Mouse (Mus musculus): ENCODE data around the gene Nsrp1. TPM values are rescaled to one million over a fixed set of nuclear protein-coding genes. Genes with fewer than 3 reads are reported as not detected.
"Not testable (repeated sequence)": the region's sequence is repeated elsewhere in the genome, so short reads cannot be mapped to it uniquely, and the experiment has no call there.

The Nsrp1 gene
- 10 to 100 TPM; 15.0 to 20.8 (median 19.8) TPM for total RNA-seq (2022)

DNA sequence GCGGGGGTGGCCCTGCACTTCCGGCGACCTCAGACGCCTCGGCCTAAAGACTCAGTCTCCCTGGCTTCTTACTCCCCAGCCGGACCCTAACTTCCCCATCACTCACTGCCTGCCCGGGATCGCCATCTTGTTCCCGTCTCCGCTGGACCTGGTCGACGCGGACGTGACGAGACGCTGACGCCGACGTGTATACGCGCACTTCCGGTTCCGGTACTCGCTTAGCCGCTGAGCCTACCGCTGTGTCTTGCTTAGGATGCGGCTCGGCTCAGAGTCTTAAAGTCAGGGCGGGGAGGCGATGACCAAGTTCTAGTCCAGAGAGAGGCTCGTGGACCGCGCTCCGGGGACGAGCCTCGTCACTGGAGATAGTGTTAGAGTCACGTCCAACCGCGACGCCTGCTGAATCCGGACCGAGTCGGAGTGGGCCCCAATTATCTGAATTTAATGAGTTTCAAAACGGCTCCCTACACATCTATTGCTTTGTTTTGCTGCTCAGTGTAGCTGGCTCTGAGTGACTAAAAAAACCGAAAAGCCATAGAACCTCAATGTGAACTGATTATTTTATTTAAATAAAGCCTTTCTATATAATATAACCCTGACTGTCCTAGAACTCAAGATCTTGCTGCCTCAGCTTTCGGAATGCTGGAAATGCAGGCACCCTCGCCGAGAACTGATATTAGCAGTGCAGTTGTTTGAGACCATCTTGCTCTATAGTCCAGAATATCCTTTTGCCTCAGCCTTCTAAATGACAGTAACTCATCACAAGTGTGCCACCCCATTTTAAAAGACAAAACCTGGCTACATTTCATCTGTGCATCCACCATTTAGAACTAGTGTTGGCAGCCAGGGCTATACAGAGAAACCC lies at the start of gene Nsrp1:
Nsrp1 (minus strand) TSS at position 163 of the 862 bp plus-strand sequence.
- DNase-seq (ENCODE audit: low spot score in 2 of 2) = peak; percentile 91 to 92

- no peak for DNase-seq (ENCODE audit: low spot score in 2 of 2)
Measured at GRCm38 (mm10) chr11:77111141-77111540, 32.9 kb upstream of the Nsrp1 start.

- no peak for DNase-seq (ENCODE audit: low spot score in 2 of 2)
Measured at GRCm38 (mm10) chr11:77108442-77108841, 30.2 kb upstream of the Nsrp1 start.

- not testable (repeated sequence) for DNase-seq (ENCODE audit: low spot score in 2 of 2)
Measured at GRCm38 (mm10) chr11:77107872-77108271, 29.6 kb upstream of the Nsrp1 start.

DNA sequence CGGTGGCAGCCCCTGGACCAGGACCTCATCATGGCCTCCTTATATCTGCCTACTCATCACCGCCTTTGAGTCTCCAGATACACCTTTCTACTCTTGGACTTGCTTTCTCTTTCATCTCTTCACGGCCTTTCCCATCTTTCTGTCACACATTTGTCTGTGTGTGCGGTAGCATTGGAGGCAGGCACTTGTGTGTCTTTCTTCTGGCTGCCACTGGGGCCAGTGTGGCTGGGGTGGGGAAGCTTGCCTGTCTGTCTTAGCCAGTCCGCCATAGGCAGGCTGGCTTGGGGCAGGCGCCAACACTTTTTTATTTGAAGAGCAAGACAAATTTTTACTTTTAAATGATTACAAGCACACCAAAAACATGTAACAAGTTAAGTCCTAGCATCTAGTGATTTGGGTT lies 28.7 kb upstream of the Nsrp1 start:
- DNase-seq (ENCODE audit: low spot score in 2 of 2) = no peak

- DNase-seq (ENCODE audit: low spot score in 2 of 2) = peak; percentile 34 to 84
Measured at GRCm38 (mm10) chr11:77100137-77100937, 22.1 kb upstream of the Nsrp1 start.

DNA sequence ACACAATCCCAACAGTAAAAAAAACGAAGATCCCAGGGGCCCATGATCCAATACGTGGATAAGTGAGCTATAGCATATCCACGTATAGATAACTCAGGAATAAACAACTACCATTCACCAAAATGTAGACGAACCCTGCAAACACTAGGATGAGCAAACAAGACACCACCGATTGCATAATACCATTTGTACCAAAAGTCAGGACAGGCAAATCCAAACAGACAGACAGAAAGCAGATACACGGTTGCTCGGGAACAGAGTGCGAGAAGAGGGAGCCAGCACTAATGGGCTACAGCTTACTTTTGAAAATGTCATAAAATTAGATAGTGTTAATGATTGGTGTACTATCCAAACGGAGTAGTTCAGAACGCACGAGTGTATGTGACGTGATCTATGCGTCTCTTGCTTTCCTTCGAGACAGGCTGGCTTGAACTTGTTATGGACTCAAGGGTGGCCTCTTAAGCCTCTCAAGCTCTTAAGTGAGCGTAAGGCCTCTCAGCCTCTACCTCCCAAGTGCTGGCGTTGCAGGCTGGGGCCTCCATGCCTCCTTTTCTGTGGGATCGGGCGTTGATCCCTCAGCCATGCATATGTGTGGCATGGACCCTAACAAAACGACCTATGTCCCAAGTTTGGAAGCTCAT lies 20.2 kb upstream of the Nsrp1 start:
- DNase-seq (ENCODE audit: low spot score in 2 of 2) = no peak

- no peak for DNase-seq (ENCODE audit: low spot score in 2 of 2)
Measured at GRCm38 (mm10) chr11:77096991-77097390, 18.8 kb upstream of the Nsrp1 start.

- no peak for DNase-seq (ENCODE audit: low spot score in 2 of 2)
Measured at GRCm38 (mm10) chr11:77096581-77096980, 18.3 kb upstream of the Nsrp1 start.

DNA sequence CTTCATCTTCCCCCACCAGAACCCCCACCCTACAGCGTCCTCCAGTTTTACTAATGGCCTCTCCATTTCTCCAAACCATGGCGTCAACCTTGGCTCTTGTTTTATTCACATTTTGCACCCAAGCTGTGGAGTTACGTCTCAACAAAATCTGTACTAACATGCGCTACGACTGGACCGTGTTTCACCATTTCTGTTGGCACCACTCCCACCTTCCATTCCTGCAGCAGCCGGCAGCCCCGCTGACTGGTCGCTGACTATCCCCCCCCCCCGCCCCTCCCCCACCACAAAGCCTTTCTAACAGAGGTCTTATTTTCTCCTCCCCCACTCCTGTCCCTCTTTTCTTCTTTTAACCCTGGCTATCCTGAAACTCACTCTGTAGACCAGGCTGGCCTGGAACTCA lies 17.0 kb upstream of the Nsrp1 start:
- DNase-seq (ENCODE audit: low spot score in 2 of 2) = no peak

GRCm38 (mm10) chr11:77094136-77094535 lies 15.9 kb upstream of the Nsrp1 start:
- peak in 1 of 2 experiments; percentile 23 for DNase-seq (ENCODE audit: low spot score in 2 of 2)

DNA sequence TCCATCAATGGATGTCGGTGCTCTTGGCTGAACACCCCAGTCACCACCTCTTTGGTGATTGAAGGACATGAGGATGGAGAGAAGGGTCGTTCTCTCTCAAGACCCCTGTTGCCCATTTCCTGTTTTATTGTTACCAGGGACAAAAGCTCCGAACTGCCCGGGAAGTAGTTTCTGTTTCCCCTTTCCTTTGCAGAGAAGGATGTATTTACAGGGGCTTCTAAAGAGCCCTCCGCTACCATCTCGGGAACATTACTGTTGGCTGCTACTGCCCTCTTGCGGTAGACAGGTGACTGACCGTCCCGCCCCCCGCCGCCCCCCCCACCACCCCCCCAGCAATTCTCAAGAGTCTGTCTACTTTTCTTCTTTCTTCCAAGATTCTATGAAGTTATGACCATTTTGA lies 15.0 kb upstream of the Nsrp1 start:
- no peak for DNase-seq (ENCODE audit: low spot score in 2 of 2)

GRCm38 (mm10) chr11:77089162-77089561 lies 10.9 kb upstream of the Nsrp1 start:
- DNase-seq (ENCODE audit: low spot score in 2 of 2) = no peak

DNA sequence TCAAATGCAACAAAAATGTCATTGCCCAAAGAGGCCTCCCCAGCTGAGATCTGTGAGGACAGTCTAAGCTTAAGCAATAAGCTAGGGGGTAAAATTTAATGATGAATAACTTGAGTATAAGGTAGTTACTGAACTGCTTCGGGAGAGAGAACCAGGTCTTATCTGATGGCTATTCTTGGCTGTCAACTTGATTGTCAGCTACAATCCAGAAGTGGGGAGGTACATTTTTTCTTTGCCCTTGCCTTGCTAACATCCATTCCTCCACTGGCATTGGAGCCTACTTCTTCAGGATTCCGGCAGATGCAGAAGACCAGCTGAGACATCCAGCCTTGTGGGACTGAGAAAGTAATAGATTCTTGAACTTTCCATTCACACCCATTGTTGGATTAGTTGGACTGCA lies 8.8 kb upstream of the Nsrp1 start:
- DNase-seq (ENCODE audit: low spot score in 2 of 2) = no peak

DNA sequence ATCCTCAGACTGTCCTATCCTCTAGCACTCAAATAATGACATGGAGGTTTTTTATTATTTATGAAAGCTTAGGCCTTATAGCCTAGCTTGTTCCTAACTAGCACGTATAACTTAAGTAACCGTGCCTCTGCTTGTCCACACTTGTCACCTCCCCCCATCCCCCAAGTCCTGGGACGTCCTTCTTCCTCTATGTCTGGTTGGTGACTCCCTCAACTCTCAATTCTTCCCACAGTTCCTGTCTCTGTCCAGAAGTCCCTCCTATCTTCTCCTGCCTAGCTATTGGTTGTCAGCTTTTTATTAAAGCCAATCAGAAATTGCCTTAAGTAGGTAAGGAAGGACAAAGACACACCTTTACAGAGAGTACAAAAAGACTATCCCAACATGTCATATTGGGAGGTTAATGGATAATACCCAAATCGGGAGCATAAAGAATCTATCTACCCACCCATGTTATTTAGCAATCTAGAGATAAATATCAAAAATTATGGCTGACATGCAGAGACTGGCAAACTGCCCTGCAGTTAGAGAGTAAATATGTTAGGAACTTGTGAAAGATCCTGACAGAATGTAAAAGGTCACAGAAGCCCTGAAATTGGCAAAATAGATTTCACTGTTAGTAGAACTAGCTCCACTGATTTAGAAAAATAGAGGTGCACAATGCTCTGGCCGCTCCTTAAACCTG lies 5.9 kb upstream of the Nsrp1 start:
- no peak for DNase-seq (ENCODE audit: low spot score in 2 of 2)

DNA sequence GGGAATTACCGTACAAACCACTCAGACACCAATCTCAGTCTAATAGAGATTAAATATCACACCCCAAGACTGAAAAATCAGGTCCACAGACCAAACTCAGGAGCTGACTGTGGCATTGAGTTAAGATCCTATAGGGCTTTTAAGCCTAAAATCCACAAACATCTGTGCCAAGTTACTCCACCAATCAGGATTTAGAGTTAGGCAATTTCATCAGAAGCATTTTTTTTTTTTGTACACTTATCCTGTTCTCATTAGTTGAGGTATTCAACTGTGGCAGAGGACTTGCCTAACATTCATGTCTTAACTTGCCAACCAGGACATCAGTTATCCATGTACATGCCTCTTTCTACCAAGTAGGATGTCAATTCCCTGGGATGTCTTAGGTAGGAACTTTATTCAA lies 1.1 kb upstream of the Nsrp1 start:
- no peak for DNase-seq (ENCODE audit: low spot score in 2 of 2)

- DNase-seq (ENCODE audit: low spot score in 2 of 2) = no peak
Measured at GRCm38 (mm10) chr11:77077792-77078191, 443 bp downstream of the Nsrp1 start.

- not testable (repeated sequence) for DNase-seq (ENCODE audit: low spot score in 2 of 2)
Measured at GRCm38 (mm10) chr11:77077331-77077730, 904 bp downstream of the Nsrp1 start.

GRCm38 (mm10) chr11:77070721-77071120 lies 7.5 kb downstream of the Nsrp1 start:
- DNase-seq (ENCODE audit: low spot score in 2 of 2) = no peak

- no peak for DNase-seq (ENCODE audit: low spot score in 2 of 2)
Measured at GRCm38 (mm10) chr11:77068825-77069224, 9.4 kb downstream of the Nsrp1 start.

DNA sequence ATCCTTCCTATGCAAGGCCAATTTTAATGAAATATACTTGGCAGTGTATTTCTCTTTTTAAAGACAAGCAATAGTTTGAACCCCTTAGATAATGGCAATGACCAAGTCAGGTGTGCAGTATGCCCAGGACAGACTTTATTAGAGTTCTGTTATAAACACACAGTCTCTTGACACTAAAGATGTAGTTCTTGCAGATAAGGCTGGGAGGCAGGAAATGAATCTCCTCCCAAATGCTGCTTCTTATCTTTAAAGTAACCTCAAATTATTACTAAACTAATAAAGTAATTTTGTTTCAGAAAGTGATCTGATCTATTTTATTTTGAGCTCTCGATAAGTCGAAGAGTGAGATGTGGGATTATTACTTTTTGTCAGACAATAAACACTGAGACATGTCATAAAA lies 14.8 kb downstream of the Nsrp1 start:
- DNase-seq (ENCODE audit: low spot score in 2 of 2) = no peak

Measured in layer of hippocampus, adult 8-10 months (tissue).